Mouse (Mus musculus): ENCODE results near the gene Secisbp2l.

Gene Secisbp2l

GRCm38 (mm10) chr2:125782719-125783109, at the start of gene Secisbp2l:
TSS of gene Secisbp2l (minus strand) at chr2:125782870.
- Histone ChIP-seq H3K27me3 (ENCODE audit: insufficient read depth, low read length) (peaks cover 3% of the 10 kb centered on the region; the same call in 1 of the 2 replicates), H3K4me3 (replicated peaks; ENCODE audit: low read length) (peak within 1 kb of the TSS; percentile 94), H3K36me3 (ENCODE audit: insufficient read depth, low read length) (no peaks in the 10 kb centered on the region; the same call in 1 of the 2 replicates), H3K9me3 (ENCODE audit: low read length) (no peaks in the 10 kb centered on the region), H3K4me1 (replicated peaks; ENCODE audit: low read depth, low read length) (peaks cover 17% of the 10 kb centered on the region; the same call in 1 of the 2 replicates)
- TF ChIP-seq POU5F1 (IDR thresholded peaks at IDR 0.05; ENCODE audit: borderline replicate concordance, low read length) (no peak), CTCF (conservative IDR thresholded peaks at IDR 0.05; ENCODE audit: low read length) (no peak), NANOG (IDR thresholded peaks at IDR 0.05; ENCODE audit: borderline replicate concordance, low read length) (no peak)

DNA sequence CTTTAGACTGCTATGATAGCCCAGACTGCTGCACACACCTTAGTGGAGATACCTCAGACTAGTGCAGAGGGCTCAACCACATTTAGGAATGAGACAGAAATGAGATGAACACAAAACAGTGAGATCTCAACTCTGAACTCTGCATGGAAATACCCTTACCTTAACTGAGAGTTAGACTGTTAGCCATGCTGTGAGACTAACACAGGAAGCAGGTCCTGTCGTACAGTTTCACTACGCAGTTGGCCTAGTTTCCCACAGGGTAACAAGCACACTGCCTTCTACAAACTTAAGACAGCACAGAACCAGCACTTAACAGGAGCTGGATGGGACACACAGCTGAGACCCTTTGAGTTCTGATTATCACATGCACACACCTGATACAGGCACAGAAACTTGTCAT, 47.3 kb upstream of the Secisbp2l start:
- no peak for TF ChIP-seq CTCF (conservative IDR thresholded peaks at IDR 0.05; ENCODE audit: low read length)
- TF ChIP-seq NANOG (IDR thresholded peaks at IDR 0.05; ENCODE audit: borderline replicate concordance, low read length): no peak
- TF ChIP-seq POU5F1 (IDR thresholded peaks at IDR 0.05; ENCODE audit: borderline replicate concordance, low read length): no peak
- H3K4me1 ChIP-seq (replicated peaks; ENCODE audit: low read depth, low read length): peaks cover 10% of the 10 kb centered on the region
- H3K27me3 ChIP-seq (ENCODE audit: insufficient read depth, low read length): no peaks in the 10 kb centered on the region
- H3K9me3 ChIP-seq (ENCODE audit: low read length): no peaks in the 10 kb centered on the region
- H3K36me3 ChIP-seq (ENCODE audit: insufficient read depth, low read length): peaks cover 52% of the 10 kb centered on the region
- H3K4me3 ChIP-seq (replicated peaks; ENCODE audit: low read length): no peak overlapping the region

GRCm38 (mm10) chr2:125827898-125828297, 45.2 kb upstream of the Secisbp2l start:
- Histone ChIP-seq H3K4me1 (replicated peaks; ENCODE audit: low read depth, low read length) (peaks cover 10% of the 10 kb centered on the region), H3K9me3 (ENCODE audit: low read length) (no peaks in the 10 kb centered on the region), H3K36me3 (ENCODE audit: insufficient read depth, low read length) (peaks cover 32% of the 10 kb centered on the region), H3K4me3 (replicated peaks; ENCODE audit: low read length) (no peak overlapping the region), H3K27me3 (ENCODE audit: insufficient read depth, low read length) (no peaks in the 10 kb centered on the region)
- TF ChIP-seq NANOG (IDR thresholded peaks at IDR 0.05; ENCODE audit: borderline replicate concordance, low read length) (no peak), CTCF (conservative IDR thresholded peaks at IDR 0.05; ENCODE audit: low read length) (no peak), POU5F1 (IDR thresholded peaks at IDR 0.05; ENCODE audit: borderline replicate concordance, low read length) (no peak)

- TF ChIP-seq POU5F1 (IDR thresholded peaks at IDR 0.05; ENCODE audit: borderline replicate concordance, low read length) (no peak), NANOG (IDR thresholded peaks at IDR 0.05; ENCODE audit: borderline replicate concordance, low read length) (no peak), CTCF (conservative IDR thresholded peaks at IDR 0.05; ENCODE audit: low read length) (no peak)
- H3K9me3 ChIP-seq (ENCODE audit: low read length): no peaks in the 10 kb centered on the region
- peaks cover 15% of the 10 kb centered on the region for H3K36me3 ChIP-seq (ENCODE audit: insufficient read depth, low read length)
- no peaks in the 10 kb centered on the region for H3K27me3 ChIP-seq (ENCODE audit: insufficient read depth, low read length)
- peaks cover 10% of the 10 kb centered on the region for H3K4me1 ChIP-seq (replicated peaks; ENCODE audit: low read depth, low read length)
- no peak overlapping the region for H3K4me3 ChIP-seq (replicated peaks; ENCODE audit: low read length)
These were observed 43.5 kb upstream of the Secisbp2l start for GRCm38 (mm10) chr2:125826201-125826600.

DNA sequence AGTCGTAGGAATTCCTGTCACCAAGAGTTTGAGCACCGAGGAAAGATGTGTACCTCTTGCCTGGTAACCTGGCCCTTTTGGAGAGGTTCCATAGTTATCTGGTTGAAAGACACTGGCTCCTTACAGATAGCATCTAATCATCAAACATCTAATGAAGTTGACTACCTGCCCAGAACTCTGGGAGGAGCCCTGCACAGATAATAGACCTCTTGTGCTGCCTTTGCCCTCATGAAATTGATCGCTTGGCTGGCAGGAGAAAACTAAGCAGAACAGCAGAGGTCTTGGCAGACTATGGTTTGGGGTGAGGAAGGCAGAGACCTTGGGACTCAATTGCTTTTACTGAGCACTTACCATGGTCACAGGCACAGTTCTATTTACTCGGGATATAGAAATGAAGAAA, 37.7 kb upstream of the Secisbp2l start:
- Histone ChIP-seq H3K9me3 (ENCODE audit: low read length) (no peaks in the 10 kb centered on the region), H3K27me3 (ENCODE audit: insufficient read depth, low read length) (no peaks in the 10 kb centered on the region), H3K4me3 (replicated peaks; ENCODE audit: low read length) (no peak overlapping the region), H3K4me1 (replicated peaks; ENCODE audit: low read depth, low read length) (no peaks in the 10 kb centered on the region; the same call in 1 of the 2 replicates), H3K36me3 (ENCODE audit: insufficient read depth, low read length) (no peaks in the 10 kb centered on the region)
- TF ChIP-seq CTCF (conservative IDR thresholded peaks at IDR 0.05; ENCODE audit: low read length) (no peak), POU5F1 (IDR thresholded peaks at IDR 0.05; ENCODE audit: borderline replicate concordance, low read length) (no peak), NANOG (IDR thresholded peaks at IDR 0.05; ENCODE audit: borderline replicate concordance, low read length) (no peak)

DNA sequence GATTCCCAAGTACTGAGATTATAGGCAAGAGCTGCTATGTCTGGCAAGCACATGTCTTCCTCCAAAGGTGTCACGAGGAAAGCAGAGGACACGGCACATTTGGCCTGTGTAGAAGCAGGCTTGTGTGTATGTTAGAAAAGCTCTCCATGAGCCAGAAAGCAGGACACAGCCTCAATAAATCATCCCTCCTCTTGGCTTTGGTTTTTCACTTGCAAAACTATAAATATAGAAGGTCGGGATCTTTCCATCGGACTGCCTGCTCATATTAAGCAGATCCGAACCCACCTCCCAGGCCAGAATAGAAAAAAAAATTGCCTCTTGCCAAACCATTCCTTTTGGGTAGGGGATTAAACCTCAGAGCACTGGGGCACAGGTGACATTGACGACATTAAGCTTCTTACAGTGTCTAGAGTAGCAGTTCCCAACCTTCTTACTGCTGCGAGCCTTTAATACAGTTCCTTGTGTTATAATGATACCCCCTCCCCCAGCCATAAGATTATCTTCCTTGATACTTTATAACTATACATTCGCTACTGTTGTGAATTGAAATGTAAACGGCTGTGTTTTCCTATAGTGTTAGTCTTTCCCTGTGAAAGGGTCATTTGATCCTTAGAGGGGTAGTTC, 31.4 kb upstream of the Secisbp2l start:
- TF ChIP-seq NANOG (IDR thresholded peaks at IDR 0.05; ENCODE audit: borderline replicate concordance, low read length) (no peak), POU5F1 (IDR thresholded peaks at IDR 0.05; ENCODE audit: borderline replicate concordance, low read length) (no peak), CTCF (conservative IDR thresholded peaks at IDR 0.05; ENCODE audit: low read length) (no peak)
- H3K4me3 ChIP-seq (replicated peaks; ENCODE audit: low read length): no peak overlapping the region
- H3K4me1 ChIP-seq (replicated peaks; ENCODE audit: low read depth, low read length): no peaks in the 10 kb centered on the region
- no peaks in the 10 kb centered on the region for H3K9me3 ChIP-seq (ENCODE audit: low read length)
- 0 out of 2 replicates have a peak, but pooled peaks cover 4% of the 10 kb centered on the region for H3K27me3 ChIP-seq (ENCODE audit: insufficient read depth, low read length)
- no peaks in the 10 kb centered on the region for H3K36me3 ChIP-seq (ENCODE audit: insufficient read depth, low read length)

DNA sequence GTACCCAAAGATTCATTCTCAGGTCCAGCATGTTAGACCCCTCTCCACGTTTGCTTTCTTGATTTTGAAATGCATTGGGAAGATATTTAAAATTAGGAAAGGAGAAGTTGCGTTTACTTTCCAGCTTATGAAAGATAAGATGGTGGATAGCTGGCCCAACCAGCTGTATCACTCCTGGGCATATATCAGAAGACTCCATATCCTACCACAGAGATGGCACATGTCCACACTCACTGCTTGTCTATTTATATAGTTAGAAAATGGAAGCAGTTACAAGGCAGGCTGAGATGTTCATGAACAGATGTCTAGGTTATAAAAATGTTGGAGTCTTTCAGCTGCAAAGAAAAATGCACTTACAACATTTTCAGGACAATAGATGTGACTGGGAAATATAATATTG, 28.7 kb upstream of the Secisbp2l start:
- 0 out of 2 replicates have a peak, but pooled peaks cover 4% of the 10 kb centered on the region for H3K27me3 ChIP-seq (ENCODE audit: insufficient read depth, low read length)
- peaks cover 12% of the 10 kb centered on the region for H3K9me3 ChIP-seq (ENCODE audit: low read length)
- H3K4me3 ChIP-seq (replicated peaks; ENCODE audit: low read length): no peak overlapping the region
- no peaks in the 10 kb centered on the region for H3K36me3 ChIP-seq (ENCODE audit: insufficient read depth, low read length)
- H3K4me1 ChIP-seq (replicated peaks; ENCODE audit: low read depth, low read length): no peaks in the 10 kb centered on the region
- TF ChIP-seq NANOG (IDR thresholded peaks at IDR 0.05; ENCODE audit: borderline replicate concordance, low read length): no peak
- no peak for TF ChIP-seq POU5F1 (IDR thresholded peaks at IDR 0.05; ENCODE audit: borderline replicate concordance, low read length)
- no peak for TF ChIP-seq CTCF (conservative IDR thresholded peaks at IDR 0.05; ENCODE audit: low read length)

DNA sequence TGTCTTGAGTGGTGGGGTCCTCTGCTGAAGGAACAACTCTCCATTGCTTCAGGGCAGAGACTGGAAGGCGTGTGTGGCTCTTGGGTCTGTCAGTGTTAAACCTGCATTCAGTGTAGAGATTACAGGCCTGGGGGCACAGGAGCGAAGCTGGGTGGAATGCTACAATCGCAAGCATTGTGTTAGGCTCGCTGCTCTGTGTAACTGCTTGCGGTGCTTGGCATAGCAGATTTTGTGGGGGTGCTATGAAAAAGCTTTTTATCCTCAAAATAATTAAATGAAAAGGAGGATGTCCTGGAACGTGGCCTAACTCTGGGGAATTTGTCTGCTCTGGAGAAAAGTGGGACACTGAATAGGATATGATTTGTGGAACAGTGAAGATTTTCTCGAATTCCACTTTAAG, 26.9 kb upstream of the Secisbp2l start:
- H3K9me3 ChIP-seq (ENCODE audit: low read length): peaks cover 18% of the 10 kb centered on the region
- no peak overlapping the region for H3K4me3 ChIP-seq (replicated peaks; ENCODE audit: low read length)
- H3K4me1 ChIP-seq (replicated peaks; ENCODE audit: low read depth, low read length): no peaks in the 10 kb centered on the region
- no peaks in the 10 kb centered on the region for H3K36me3 ChIP-seq (ENCODE audit: insufficient read depth, low read length)
- 0 out of 2 replicates have a peak, but pooled peaks cover 4% of the 10 kb centered on the region for H3K27me3 ChIP-seq (ENCODE audit: insufficient read depth, low read length)
- TF ChIP-seq NANOG (IDR thresholded peaks at IDR 0.05; ENCODE audit: borderline replicate concordance, low read length) (no peak), CTCF (conservative IDR thresholded peaks at IDR 0.05; ENCODE audit: low read length) (no peak), POU5F1 (IDR thresholded peaks at IDR 0.05; ENCODE audit: borderline replicate concordance, low read length) (no peak)

Measured in E14TG2a.4 (cell line).